Mouse (Mus musculus) gastrocnemius, adult 18-20 months (tissue): Measurements from ENCODE around the gene Srpx2. TPM values are rescaled to one million over a fixed set of nuclear protein-coding genes. Genes with fewer than 3 reads are reported as not detected.

ENCODE experiments used
- total RNA-seq, 2 experiments: library from RNA; stranded (reverse); gene quantifications; 2 replicates each; pipeline ENCODE4 v1.2.3; 2021

Gene Srpx2
- total RNA-seq, 2 experiments from 2014 or later: 2.1 to 3.2 TPM

Other genes starting within 250 kb of the Srpx2 start
- gene Pcdh19, start 219.4 kb upstream of the Srpx2 start, total RNA-seq: 1 to 10 TPM; 3.6 to 4.3 TPM
- gene Tnmd, start 57.4 kb upstream of the Srpx2 start, total RNA-seq: 1 to 10 TPM; 2.4 to 9.6 TPM
- gene Tspan6, start 10.0 kb upstream of the Srpx2 start, total RNA-seq: 1 to 10 TPM; 2.8 to 3.3 TPM
- 1 to 10 TPM in 1 of 2 experiments, under 1 TPM in 1; 0.43 to 1.1 TPM for gene Sytl4, start 73.4 kb downstream of the Srpx2 start, total RNA-seq
- gene Cstf2, start 150.8 kb downstream of the Srpx2 start, total RNA-seq: 1 to 10 TPM; 4.5 to 9.9 TPM